Mouse (Mus musculus) megakaryocyte, embryonic 14.5 days (primary cell): ENCODE measurements around the gene Tut4. TPM values are rescaled to one million over a fixed set of nuclear protein-coding genes. Genes with fewer than 3 reads are reported as not detected.

ENCODE experiments used
- H3K27me3 ChIP-seq: replicated peaks from 2 replicates; pipeline ENCODE3; 2012; ENCODE audit warnings: inconsistent platforms
- H3K36me3 ChIP-seq: replicated peaks from 2 replicates; pipeline ENCODE3; 2012; ENCODE audit warnings: low read length, inconsistent platforms, mixed read lengths
- H3K4me1 ChIP-seq: 2 replicates; pipeline ENCODE4 v1.6.1; 2012; ENCODE audit warnings: inconsistent platforms
- H3K4me3 ChIP-seq: replicated peaks from 2 replicates; pipeline ENCODE3; 2012; ENCODE audit warnings: moderate library complexity, mild to moderate bottlenecking, inconsistent platforms
- H3K9me3 ChIP-seq: 2 replicates; pipeline ENCODE4 v1.6.1; 2012; ENCODE audit warnings: inconsistent platforms
- FLI1 ChIP-seq: IDR thresholded peaks from 2 replicates; pipeline ENCODE4 v1.6.1; 2012; ENCODE audit warnings: low read length, inconsistent platforms, mixed read lengths
- GATA1 ChIP-seq: IDR thresholded peaks from 3 replicates; pipeline ENCODE4 v1.6.1; 2012; ENCODE audit warnings: mixed read lengths, low read length, inconsistent platforms, borderline replicate concordance
- polyA plus RNA-seq: library from polyadenylated mRNA; stranded (reverse); fragments of >175 nt; gene quantifications from 2 replicates; pipeline ENCODE4 v1.2.3, GENCODE M21; 2012; ENCODE audit warnings: low replicate concordance; ENCODE audit not compliant: insufficient read depth

Gene Tut4
- polyA plus RNA-seq, 1 experiment, result 10.1 TPM

DNA sequence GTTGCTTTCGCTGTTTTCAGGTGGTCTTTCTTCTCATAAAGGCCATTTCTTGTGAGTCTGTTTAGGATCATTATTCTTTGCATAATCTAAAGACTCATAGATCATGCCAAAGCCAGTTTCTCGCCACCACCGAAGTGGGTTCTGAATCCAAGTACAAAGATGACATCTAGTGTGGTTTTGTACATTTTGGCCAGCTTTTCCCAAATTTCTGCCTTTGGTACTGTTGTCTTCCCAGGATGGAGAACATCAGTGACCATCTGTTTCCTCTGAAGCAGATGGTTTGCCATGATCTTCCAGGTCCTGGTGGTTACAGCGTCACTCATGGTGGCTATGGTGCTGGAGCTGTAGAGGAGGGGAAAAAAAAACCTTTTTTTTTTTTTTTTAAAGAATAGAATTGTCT is 25.0 kb downstream of the Tut4 start:
- TF ChIP-seq GATA1 (no peak), FLI1 (no peak)

DNA sequence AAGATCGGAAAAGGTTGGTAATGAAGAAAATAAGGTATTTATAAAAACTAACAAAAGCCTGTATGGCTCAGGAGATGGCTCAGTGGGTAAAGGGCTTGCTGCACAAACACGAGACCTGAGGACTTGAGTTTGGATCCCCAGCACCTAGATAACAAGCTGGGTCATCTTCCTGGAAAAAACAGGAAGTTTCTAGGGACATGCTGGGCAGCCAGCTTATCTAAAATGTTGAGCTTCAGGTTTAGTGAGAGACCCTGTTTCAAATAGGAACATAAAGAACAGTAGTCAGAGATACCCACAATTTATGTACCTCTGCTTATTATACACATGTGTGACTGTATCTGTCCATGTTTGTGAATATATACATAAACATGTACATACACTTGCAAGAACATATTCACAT is 43.8 kb downstream of the Tut4 start:
- TF ChIP-seq FLI1 (no peak), GATA1 (no peak)
- H3K4me3 ChIP-seq, result no peak overlapping the region

More for the DNA sequence above, 25.0 kb downstream of the Tut4 start:
- H3K36me3 ChIP-seq, result peaks cover 51% of the 10 kb centered on the region
- H3K9me3 ChIP-seq, result no peaks in the 10 kb centered on the region
- peaks cover 17% of the 10 kb centered on the region for H3K4me1 ChIP-seq
- H3K27me3 ChIP-seq, result no peaks in the 10 kb centered on the region
- H3K4me3 ChIP-seq, result no peak overlapping the region

DNA sequence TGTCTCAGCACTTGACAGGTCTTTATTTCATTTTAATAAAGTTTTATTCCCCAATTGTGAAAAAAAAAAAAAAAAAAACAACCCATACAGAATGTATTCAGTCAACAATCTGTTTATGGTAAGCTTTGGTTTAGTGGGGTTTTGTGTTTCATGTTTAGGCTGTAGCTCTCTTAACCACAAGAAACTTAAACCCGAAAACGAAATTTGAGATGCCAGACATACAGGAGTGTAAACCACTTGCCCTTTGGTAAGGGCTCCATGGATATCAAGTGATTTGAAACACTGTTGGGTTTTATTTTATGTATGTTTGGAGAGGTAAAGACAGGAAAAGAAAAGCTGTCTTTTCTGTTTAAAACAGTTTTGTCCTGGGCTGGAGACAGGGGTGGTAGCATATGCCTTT is 80.5 kb downstream of the Tut4 start:
- Histone ChIP-seq H3K27me3 (no peaks in the 10 kb centered on the region), H3K9me3 (no peaks in the 10 kb centered on the region), H3K36me3 (peaks cover 59% of the 10 kb centered on the region), H3K4me1 (no peaks in the 10 kb centered on the region; the same call in 1 of the 2 replicates), H3K4me3 (no peak overlapping the region)
- TF ChIP-seq GATA1 (no peak), FLI1 (no peak)

More for the DNA sequence above, 43.8 kb downstream of the Tut4 start:
- H3K4me1 ChIP-seq, result peaks cover 6% of the 10 kb centered on the region; the same call in 1 of the 2 replicates
- peaks cover 66% of the 10 kb centered on the region for H3K36me3 ChIP-seq
- H3K27me3 ChIP-seq, result no peaks in the 10 kb centered on the region
- H3K9me3 ChIP-seq, result no peaks in the 10 kb centered on the region

DNA sequence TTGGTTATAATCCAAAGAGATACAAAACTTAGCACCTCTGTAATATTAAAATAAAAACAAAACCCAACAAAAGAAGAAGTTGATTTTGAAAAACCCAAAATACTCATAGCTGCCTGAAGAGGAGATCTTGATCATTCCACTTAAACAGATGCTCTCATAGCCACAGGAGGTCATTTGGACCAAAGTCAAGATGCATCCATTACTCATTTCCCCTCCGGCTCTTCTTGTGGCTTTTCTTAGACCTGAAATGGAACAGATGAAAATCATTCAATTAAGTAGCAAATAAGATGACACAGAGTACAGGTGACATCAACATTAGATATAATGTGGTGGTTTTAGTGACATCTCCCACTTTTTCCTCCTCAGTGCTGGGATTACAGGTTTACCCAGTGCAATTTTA is 105.8 kb downstream of the Tut4 start:
- no peaks in the 10 kb centered on the region for H3K4me1 ChIP-seq
- no peaks in the 10 kb centered on the region for H3K27me3 ChIP-seq
- TF ChIP-seq FLI1 (no peak), GATA1 (no peak)
- H3K4me3 ChIP-seq, result no peak overlapping the region
- H3K9me3 ChIP-seq, result no peaks in the 10 kb centered on the region
- peaks cover 100% of the 10 kb centered on the region for H3K36me3 ChIP-seq

DNA sequence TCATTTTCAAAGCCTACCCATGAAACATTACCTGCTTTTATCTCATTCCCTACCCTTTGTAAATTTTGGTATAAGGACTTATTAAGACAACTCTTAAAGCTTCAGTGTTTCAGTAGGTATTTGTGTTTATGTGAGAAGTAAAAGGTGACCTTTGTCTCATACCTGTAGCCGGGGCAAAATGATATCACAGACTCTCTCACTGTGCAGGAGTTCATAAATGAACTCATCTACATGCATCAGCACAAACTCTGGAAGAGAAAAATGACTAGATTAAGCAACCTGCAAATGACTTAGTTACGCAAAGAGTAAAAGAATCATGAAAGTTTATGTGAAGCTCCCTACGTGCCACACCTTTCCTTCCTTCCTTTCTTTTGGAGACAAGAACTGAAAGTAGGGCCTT is 113.4 kb downstream of the Tut4 start:
- H3K4me1 ChIP-seq, result peaks cover 6% of the 10 kb centered on the region
- no peak overlapping the region for H3K4me3 ChIP-seq
- H3K36me3 ChIP-seq, result peaks cover 84% of the 10 kb centered on the region
- H3K27me3 ChIP-seq, result no peaks in the 10 kb centered on the region
- TF ChIP-seq FLI1 (no peak), GATA1 (no peak)
- no peaks in the 10 kb centered on the region for H3K9me3 ChIP-seq

DNA sequence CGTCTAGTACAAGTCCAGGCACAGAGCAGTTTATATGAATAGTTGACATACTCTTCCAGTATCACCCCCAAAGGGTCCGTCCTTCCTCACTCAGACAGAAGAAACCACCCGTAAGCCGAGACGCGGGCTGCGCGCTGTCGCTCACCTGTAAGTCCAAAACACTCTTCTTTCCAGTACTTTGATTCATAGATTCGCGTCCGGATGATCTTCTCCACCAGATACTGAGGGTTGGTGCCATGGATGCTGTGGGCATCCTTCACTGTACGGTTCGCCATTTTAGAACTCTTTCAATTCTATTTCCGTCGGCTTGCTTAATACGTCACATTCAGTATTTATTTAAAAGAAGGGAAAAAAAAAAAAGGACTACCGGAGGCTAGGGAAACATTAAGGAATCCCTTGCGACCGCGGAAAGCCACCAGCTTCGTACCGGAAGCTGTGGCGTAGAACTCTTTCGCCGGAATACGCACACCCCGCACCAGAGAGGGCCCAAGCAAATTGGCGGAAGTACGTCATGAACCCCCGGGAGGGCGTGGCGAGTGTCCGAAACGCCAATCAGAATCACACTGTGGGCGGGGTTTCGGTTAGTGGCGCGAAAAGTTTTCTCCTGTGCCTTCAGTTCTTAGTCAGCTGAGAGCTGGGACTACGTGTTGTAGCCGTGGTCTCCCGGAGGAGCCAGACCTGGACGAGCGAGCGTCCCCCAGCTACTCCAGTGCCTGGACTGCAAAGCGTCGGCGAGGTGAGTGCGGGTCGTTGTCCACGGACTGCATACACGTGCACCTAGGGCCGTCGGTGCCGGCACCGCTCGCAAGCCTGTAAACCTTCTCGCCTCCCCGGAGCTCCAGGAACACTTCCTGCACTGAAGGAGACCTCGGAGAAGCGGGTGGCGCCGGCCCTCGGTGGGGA is 119.9 kb downstream of the Tut4 start, which contains the start of the genes Prpf38a and Orc1:
Gene Prpf38a, minus strand, starts transcription at position 497 of the 903 bp plus-strand sequence.
Gene Orc1, plus strand, starts transcription at position 584 of the 903 bp plus-strand sequence.
- Histone ChIP-seq H3K4me3 (peak within 1 kb of the TSS; percentile 100), H3K9me3 (no peaks in the 10 kb centered on the region), H3K27me3 (no peaks in the 10 kb centered on the region), H3K4me1 (peaks cover 20% of the 10 kb centered on the region), H3K36me3 (peaks cover 31% of the 10 kb centered on the region)
- TF ChIP-seq FLI1 (peak; percentile 80; the same call in 1 of the 2 replicates), GATA1 (no peak)

DNA sequence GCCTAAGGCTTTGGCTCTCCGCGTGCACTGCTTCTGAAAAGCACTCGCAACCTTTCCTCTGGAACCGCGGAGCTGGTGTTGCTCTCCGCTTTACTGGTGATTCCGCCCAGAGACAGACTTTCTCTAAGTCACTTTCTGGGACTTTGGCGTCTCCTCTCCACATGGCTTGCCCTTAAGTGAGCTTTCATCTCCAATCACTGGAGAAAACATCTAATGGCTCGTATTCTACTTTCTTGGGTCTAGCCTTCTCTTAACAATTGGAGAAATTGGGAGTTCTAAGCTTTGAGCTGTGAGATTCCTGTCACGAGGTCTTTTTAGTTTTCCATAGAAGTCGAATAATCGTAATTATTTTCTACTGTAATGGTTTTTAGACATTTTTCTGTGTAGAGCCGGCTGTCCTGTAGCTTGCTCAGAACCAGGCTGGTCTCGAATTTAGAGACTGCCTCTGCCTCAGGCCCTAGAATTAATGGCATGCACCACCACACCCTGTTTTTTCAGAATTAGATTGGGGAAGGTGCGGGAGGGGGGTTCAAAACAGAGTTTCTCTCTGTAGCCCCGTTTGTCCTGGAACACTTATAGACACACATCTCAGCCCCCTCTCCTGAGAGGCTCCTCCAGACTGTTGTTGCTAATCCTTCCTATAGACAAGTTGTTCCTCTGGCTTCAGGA is 120.7 kb downstream of the Tut4 start:
- H3K9me3 ChIP-seq, result no peaks in the 10 kb centered on the region
- H3K27me3 ChIP-seq, result no peaks in the 10 kb centered on the region
- peaks cover 20% of the 10 kb centered on the region for H3K4me1 ChIP-seq
- TF ChIP-seq FLI1, result no peak
- TF ChIP-seq GATA1, result no peak
- peak overlapping the region; percentile 100 for H3K4me3 ChIP-seq
- H3K36me3 ChIP-seq, result peaks cover 27% of the 10 kb centered on the region

DNA sequence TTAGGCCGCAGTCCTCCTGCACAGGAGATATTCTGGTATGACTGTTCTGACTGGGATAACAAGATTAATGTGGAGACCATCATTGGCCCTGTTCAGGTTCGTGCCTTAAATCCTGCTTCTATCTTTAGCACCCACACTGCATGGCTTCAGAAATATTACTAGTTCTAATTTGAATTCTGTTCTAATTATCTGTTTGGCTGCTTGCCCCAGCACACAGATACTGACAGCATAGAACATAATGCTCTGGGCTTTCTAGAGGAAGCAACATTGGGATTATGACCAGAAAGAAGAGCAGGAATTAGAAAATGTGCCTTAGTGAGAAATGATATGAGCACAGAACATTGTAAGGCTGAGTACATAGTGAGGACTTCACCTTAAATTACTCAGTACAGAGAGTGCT is 134.2 kb downstream of the Tut4 start:
- Histone ChIP-seq H3K9me3 (no peaks in the 10 kb centered on the region), H3K27me3 (no peaks in the 10 kb centered on the region), H3K4me1 (peaks cover 11% of the 10 kb centered on the region; the same call in 1 of the 2 replicates), H3K36me3 (peaks cover 72% of the 10 kb centered on the region), H3K4me3 (no peak overlapping the region)
- TF ChIP-seq FLI1 (no peak), GATA1 (no peak)

DNA sequence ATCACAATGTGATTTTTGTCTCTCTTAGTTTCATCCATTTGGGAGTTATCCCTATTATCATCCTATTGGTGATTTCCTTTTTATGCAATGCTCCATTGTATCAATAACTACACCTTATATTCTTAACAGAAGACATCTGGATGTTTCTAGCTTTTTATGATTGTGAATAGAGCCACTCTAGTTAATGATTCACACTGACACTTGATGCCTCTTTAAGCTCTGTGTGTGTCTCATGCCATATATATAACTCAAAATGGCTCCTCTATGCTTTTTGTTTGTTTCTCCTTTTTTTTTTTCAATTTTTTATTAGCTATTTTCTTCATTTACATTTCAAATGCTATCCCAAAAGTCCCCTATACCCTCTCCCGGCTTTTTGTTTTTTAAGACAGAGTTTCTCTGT is 136.6 kb downstream of the Tut4 start:
- peaks cover 77% of the 10 kb centered on the region for H3K36me3 ChIP-seq
- peaks cover 3% of the 10 kb centered on the region; the same call in 1 of the 2 replicates for H3K4me1 ChIP-seq
- TF ChIP-seq FLI1, result no peak
- TF ChIP-seq GATA1, result no peak
- H3K9me3 ChIP-seq, result no peaks in the 10 kb centered on the region
- no peaks in the 10 kb centered on the region for H3K27me3 ChIP-seq
- H3K4me3 ChIP-seq, result no peak overlapping the region

DNA sequence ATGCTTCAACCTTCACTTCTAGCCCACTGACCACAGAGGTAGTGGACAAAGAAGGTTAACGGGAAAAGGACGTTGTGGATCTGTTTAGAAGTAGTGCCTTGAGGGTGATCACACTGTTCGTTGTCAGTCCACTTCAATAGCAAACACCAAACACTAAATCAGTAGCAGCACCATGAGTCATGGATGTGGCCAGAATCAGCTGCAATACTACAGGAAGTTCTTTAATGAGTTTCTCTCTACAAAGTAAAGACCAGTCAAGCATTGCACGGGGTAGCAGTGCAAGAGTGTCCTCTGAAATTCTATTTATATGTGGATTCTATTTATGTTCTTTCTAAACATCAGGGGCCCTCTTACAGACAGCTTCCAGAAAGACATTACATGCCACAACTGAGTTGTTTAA is 139.1 kb downstream of the Tut4 start:
- Histone ChIP-seq H3K27me3 (no peaks in the 10 kb centered on the region), H3K4me3 (no peak overlapping the region), H3K9me3 (no peaks in the 10 kb centered on the region), H3K36me3 (peaks cover 78% of the 10 kb centered on the region), H3K4me1 (peaks cover 3% of the 10 kb centered on the region; the same call in 1 of the 2 replicates)
- TF ChIP-seq FLI1 (no peak), GATA1 (no peak)

DNA sequence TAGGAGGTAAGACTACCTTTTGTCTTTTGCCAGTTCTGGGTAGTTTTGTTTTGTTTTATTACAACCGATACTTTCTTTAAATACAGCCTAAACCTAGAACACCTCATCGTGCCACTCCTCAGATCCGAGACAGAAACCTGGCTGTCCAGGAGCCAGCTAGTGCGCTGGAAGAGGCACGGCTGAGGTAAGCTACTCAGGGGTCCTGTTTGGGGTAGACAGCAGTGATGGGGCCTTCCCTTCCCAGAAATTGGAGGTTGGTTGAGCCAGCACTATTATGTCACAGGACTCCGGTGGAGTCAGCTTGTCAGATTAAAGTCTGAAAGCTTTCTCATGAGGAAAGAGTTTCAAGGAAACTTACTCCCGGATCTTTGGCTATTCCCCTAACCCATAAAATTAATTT is 142.6 kb downstream of the Tut4 start:
- Histone ChIP-seq H3K4me3 (no peak overlapping the region), H3K36me3 (peaks cover 82% of the 10 kb centered on the region), H3K9me3 (no peaks in the 10 kb centered on the region), H3K4me1 (peaks cover 3% of the 10 kb centered on the region; the same call in 1 of the 2 replicates), H3K27me3 (no peaks in the 10 kb centered on the region)
- no peak for TF ChIP-seq FLI1
- no peak for TF ChIP-seq GATA1
